Mouse (Mus musculus): ENCODE results near the gene Wsb2. TPM values are rescaled to one million over a fixed set of nuclear protein-coding genes. Genes with fewer than 3 reads are reported as not detected.

Wsb2 gene
- polyA plus RNA-seq, 1 experiment from 2014 or later, result 115 TPM

GRCm38 (mm10) chr5:117359497-117360227 is 2.6 kb downstream of the Wsb2 start:
- no peak overlapping the region for H3K4me3 ChIP-seq (ENCODE audit: low read depth, low read length)
- WGBS, result 32% methylated on average over 7 of the region's 7 CpGs
- peaks cover 26% of the 10 kb centered on the region for H3K4me1 ChIP-seq (ENCODE audit: control insufficient read depth, insufficient read depth, low read length)
- H3K9me3 ChIP-seq (replicated peaks; ENCODE audit: control insufficient read depth, low read length), result no peaks in the 10 kb centered on the region
- ATAC-seq (no peak), DNase-seq (ENCODE audit: low spot score) (peak; percentile 10)
- H3K36me3 ChIP-seq (ENCODE audit: control insufficient read depth, insufficient read depth, low read length), result peaks cover 15% of the 10 kb centered on the region
- peak overlapping the region; percentile 18; the same call in 1 of the 2 replicates for H3K4me2 ChIP-seq (ENCODE audit: low read length)
- H3K27ac ChIP-seq (ENCODE audit: low read depth, low read length), result no peak overlapping the region
- H3K9ac ChIP-seq (ENCODE audit: low read length), result peak overlapping the region; percentile 17; the same call in 1 of the 2 replicates
- H3K27me3 ChIP-seq (replicated peaks; ENCODE audit: control insufficient read depth, insufficient read depth, low read length), result no peaks in the 10 kb centered on the region

GRCm38 (mm10) chr5:117360228-117360515 is 3.1 kb downstream of the Wsb2 start:
- H3K4me1 ChIP-seq (ENCODE audit: control insufficient read depth, insufficient read depth, low read length), result peaks cover 26% of the 10 kb centered on the region
- H3K36me3 ChIP-seq (ENCODE audit: control insufficient read depth, insufficient read depth, low read length), result peaks cover 20% of the 10 kb centered on the region
- H3K4me3 ChIP-seq (ENCODE audit: low read depth, low read length), result no peak overlapping the region
- ATAC-seq, result no peak
- WGBS, result 11% methylated on average over 13 of the region's 13 CpGs
- H3K4me2 ChIP-seq (ENCODE audit: low read length), result peak overlapping the region; percentile 18; the same call in 1 of the 2 replicates
- no peaks in the 10 kb centered on the region for H3K27me3 ChIP-seq (replicated peaks; ENCODE audit: control insufficient read depth, insufficient read depth, low read length)
- peak overlapping the region; percentile 17; the same call in 1 of the 2 replicates for H3K9ac ChIP-seq (ENCODE audit: low read length)
- no peaks in the 10 kb centered on the region for H3K9me3 ChIP-seq (replicated peaks; ENCODE audit: control insufficient read depth, low read length)
- H3K27ac ChIP-seq (ENCODE audit: low read depth, low read length), result no peak overlapping the region
- DNase-seq (ENCODE audit: low spot score), result no peak

GRCm38 (mm10) chr5:117360631-117361541 is 3.8 kb downstream of the Wsb2 start:
- Histone ChIP-seq H3K27ac (ENCODE audit: low read depth, low read length) (peak overlapping the region; percentile 33; the same call in 1 of the 2 replicates), H3K4me3 (ENCODE audit: low read depth, low read length) (no peak overlapping the region), H3K9me3 (replicated peaks; ENCODE audit: control insufficient read depth, low read length) (no peaks in the 10 kb centered on the region), H3K9ac (ENCODE audit: low read length) (peak overlapping the region; percentile 25; the same call in 1 of the 2 replicates), H3K36me3 (ENCODE audit: control insufficient read depth, insufficient read depth, low read length) (peaks cover 27% of the 10 kb centered on the region), H3K4me1 (ENCODE audit: control insufficient read depth, insufficient read depth, low read length) (peaks cover 26% of the 10 kb centered on the region), H3K27me3 (replicated peaks; ENCODE audit: control insufficient read depth, insufficient read depth, low read length) (no peaks in the 10 kb centered on the region), H3K4me2 (ENCODE audit: low read length) (peak overlapping the region; percentile 18; the same call in 1 of the 2 replicates)
- no peak for ATAC-seq
- 22% methylated on average over 13 of the region's 13 CpGs for WGBS
- DNase-seq (ENCODE audit: low spot score), result peak; percentile 10

GRCm38 (mm10) chr5:117361590-117361989 is 4.5 kb downstream of the Wsb2 start:
- Histone ChIP-seq H3K4me1 (ENCODE audit: control insufficient read depth, insufficient read depth, low read length) (peaks cover 22% of the 10 kb centered on the region), H3K9ac (ENCODE audit: low read length) (no peak overlapping the region)

GRCm38 (mm10) chr5:117363066-117363782 is 6.1 kb downstream of the Wsb2 start:
- Histone ChIP-seq H3K27ac (ENCODE audit: low read depth, low read length) (no peak overlapping the region), H3K9me3 (replicated peaks; ENCODE audit: control insufficient read depth, low read length) (no peaks in the 10 kb centered on the region), H3K27me3 (replicated peaks; ENCODE audit: control insufficient read depth, insufficient read depth, low read length) (no peaks in the 10 kb centered on the region), H3K36me3 (ENCODE audit: control insufficient read depth, insufficient read depth, low read length) (peaks cover 46% of the 10 kb centered on the region), H3K4me3 (ENCODE audit: low read depth, low read length) (no peak overlapping the region), H3K4me2 (ENCODE audit: low read length) (no peak overlapping the region), H3K9ac (ENCODE audit: low read length) (no peak overlapping the region), H3K4me1 (ENCODE audit: control insufficient read depth, insufficient read depth, low read length) (peaks cover 22% of the 10 kb centered on the region)
- DNase-seq (ENCODE audit: low spot score) (no peak), ATAC-seq (no peak)
- WGBS, result 60% methylated on average over 15 of the region's 15 CpGs

More at GRCm38 (mm10) chr5:117361590-117361989, 4.5 kb downstream of the Wsb2 start:
- H3K36me3 ChIP-seq (ENCODE audit: control insufficient read depth, insufficient read depth, low read length), result peaks cover 34% of the 10 kb centered on the region
- no peak for DNase-seq (ENCODE audit: low spot score)
- no peak overlapping the region for H3K27ac ChIP-seq (ENCODE audit: low read depth, low read length)
- H3K4me3 ChIP-seq (ENCODE audit: low read depth, low read length), result no peak overlapping the region
- H3K27me3 ChIP-seq (replicated peaks; ENCODE audit: control insufficient read depth, insufficient read depth, low read length), result no peaks in the 10 kb centered on the region
- no peak overlapping the region for H3K4me2 ChIP-seq (ENCODE audit: low read length)
- 66% methylated on average over 4 of the region's 4 CpGs for WGBS
- no peak for ATAC-seq
- H3K9me3 ChIP-seq (replicated peaks; ENCODE audit: control insufficient read depth, low read length), result no peaks in the 10 kb centered on the region

GRCm38 (mm10) chr5:117364821-117365220 is 7.7 kb downstream of the Wsb2 start:
- Histone ChIP-seq H3K9me3 (replicated peaks; ENCODE audit: control insufficient read depth, low read length) (no peaks in the 10 kb centered on the region), H3K27ac (ENCODE audit: low read depth, low read length) (no peak overlapping the region), H3K36me3 (ENCODE audit: control insufficient read depth, insufficient read depth, low read length) (peaks cover 59% of the 10 kb centered on the region), H3K4me3 (ENCODE audit: low read depth, low read length) (no peak overlapping the region), H3K4me1 (ENCODE audit: control insufficient read depth, insufficient read depth, low read length) (peaks cover 16% of the 10 kb centered on the region), H3K9ac (ENCODE audit: low read length) (no peak overlapping the region), H3K27me3 (replicated peaks; ENCODE audit: control insufficient read depth, insufficient read depth, low read length) (no peaks in the 10 kb centered on the region), H3K4me2 (ENCODE audit: low read length) (no peak overlapping the region)
- ATAC-seq (no peak), DNase-seq (ENCODE audit: low spot score) (no peak)
- 83% methylated on average over 3 of the region's 3 CpGs for whole genome bisulfite sequencing

- no peak overlapping the region for H3K27ac ChIP-seq (ENCODE audit: low read depth, low read length)
- peaks cover 4% of the 10 kb centered on the region for H3K4me1 ChIP-seq (ENCODE audit: control insufficient read depth, insufficient read depth, low read length)
- no peak overlapping the region for H3K4me2 ChIP-seq (ENCODE audit: low read length)
- H3K27me3 ChIP-seq (replicated peaks; ENCODE audit: control insufficient read depth, insufficient read depth, low read length), result no peaks in the 10 kb centered on the region
- H3K4me3 ChIP-seq (ENCODE audit: low read depth, low read length), result no peak overlapping the region
- DNase-seq (ENCODE audit: low spot score) (no peak), ATAC-seq (no peak)
- WGBS, result 91% methylated on average over 13 of the region's 13 CpGs
- no peaks in the 10 kb centered on the region for H3K9me3 ChIP-seq (replicated peaks; ENCODE audit: control insufficient read depth, low read length)
- H3K36me3 ChIP-seq (ENCODE audit: control insufficient read depth, insufficient read depth, low read length), result peaks cover 70% of the 10 kb centered on the region
- no peak overlapping the region for H3K9ac ChIP-seq (ENCODE audit: low read length)
Observed at GRCm38 (mm10) chr5:117365904-117366561, 8.9 kb downstream of the Wsb2 start.

GRCm38 (mm10) chr5:117367206-117367605 is 10.1 kb downstream of the Wsb2 start:
- DNase-seq (ENCODE audit: low spot score), result no peak
- Histone ChIP-seq H3K9ac (ENCODE audit: low read length) (no peak overlapping the region), H3K27me3 (replicated peaks; ENCODE audit: control insufficient read depth, insufficient read depth, low read length) (no peaks in the 10 kb centered on the region), H3K9me3 (replicated peaks; ENCODE audit: control insufficient read depth, low read length) (no peaks in the 10 kb centered on the region), H3K27ac (ENCODE audit: low read depth, low read length) (no peak overlapping the region), H3K4me1 (ENCODE audit: control insufficient read depth, insufficient read depth, low read length) (no peaks in the 10 kb centered on the region), H3K36me3 (ENCODE audit: control insufficient read depth, insufficient read depth, low read length) (peaks cover 82% of the 10 kb centered on the region), H3K4me3 (ENCODE audit: low read depth, low read length) (no peak overlapping the region), H3K4me2 (ENCODE audit: low read length) (no peak overlapping the region)
- 75% methylated on average over 8 of the region's 8 CpGs for WGBS
- ATAC-seq, result no peak
